Mouse (Mus musculus) liver, embryonic 14 days (tissue): ENCODE results near the gene Plpp1. TPM values are rescaled to one million over a fixed set of nuclear protein-coding genes. Genes with fewer than 3 reads are reported as not detected.

Experiments used
- polyA plus RNA-seq: library from polyadenylated mRNA; depleted of rRNA; stranded (reverse); fragments of >200 nt; gene quantifications from 2 replicates; pipeline ENCODE4 v1.2.3, GENCODE M21; 2012; rRNA removed

The Plpp1 gene
- 14.5 and 16.9 TPM in 2 replicates for polyA plus RNA-seq

DNA sequence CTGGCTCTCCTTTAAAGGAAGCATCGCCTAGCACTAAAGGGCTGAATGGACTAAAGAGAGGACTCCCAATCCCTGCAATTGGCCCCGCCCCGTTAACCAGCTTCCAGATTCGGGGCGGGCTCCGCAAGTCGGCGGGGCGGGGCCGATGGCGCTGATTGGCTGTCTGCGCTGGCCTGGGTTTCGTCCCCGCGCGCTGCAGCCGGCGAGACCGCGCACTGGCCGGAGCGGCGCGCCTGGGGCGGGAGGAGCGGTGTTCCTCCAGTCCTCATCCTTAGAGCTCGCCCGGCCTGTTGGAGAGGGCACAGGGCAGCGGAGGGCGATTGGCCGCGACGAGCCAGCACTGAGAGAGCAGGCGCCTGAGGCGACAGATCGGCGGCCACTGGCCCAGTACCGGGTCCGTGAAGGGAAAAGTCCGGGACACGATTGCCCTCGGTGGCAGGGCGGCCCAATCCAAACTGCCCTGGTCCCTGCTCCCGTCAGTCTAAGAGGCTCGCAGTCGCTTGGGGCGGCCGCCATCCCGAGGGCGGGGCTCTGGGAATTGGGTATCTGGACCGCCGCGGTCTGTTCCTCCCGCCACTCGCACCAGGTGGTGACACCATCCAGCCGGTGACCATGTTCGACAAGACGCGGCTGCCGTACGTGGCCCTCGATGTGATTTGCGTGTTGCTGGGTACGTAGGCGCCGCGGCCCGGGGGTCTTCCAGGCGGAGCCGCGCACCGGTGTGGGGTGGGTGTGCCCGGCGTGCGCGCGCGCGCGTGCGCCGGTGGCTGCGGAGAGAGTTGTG, at the start of gene Plpp1:
Gene Plpp1 (plus strand): TSS at position 196 of the 784 bp plus-strand sequence.

Other genes starting within 250 kb of the Plpp1 start
- 0.07 and 0.11 TPM in 2 replicates for gene Il31ra, start 206.4 kb upstream of the Plpp1 start, polyA plus RNA-seq
- gene Ddx4, start 148.3 kb upstream of the Plpp1 start, polyA plus RNA-seq = 0.23 and 0.25 TPM in 2 replicates
- gene Slc38a9, start 140.0 kb upstream of the Plpp1 start, polyA plus RNA-seq = 10.7 and 12.3 TPM in 2 replicates
- gene Mtrex, start 126.6 kb downstream of the Plpp1 start, polyA plus RNA-seq = 20.7 and 22.5 TPM in 2 replicates
- gene Dhx29, start 126.7 kb downstream of the Plpp1 start, polyA plus RNA-seq = 3.9 and 4.3 TPM in 2 replicates
- gene Ccno, start 187.0 kb downstream of the Plpp1 start, polyA plus RNA-seq = 0.08 and 0.14 TPM in 2 replicates
- gene Mcidas, start 193.1 kb downstream of the Plpp1 start, polyA plus RNA-seq = not detected in 2 replicates
- gene Cdc20b, start 234.3 kb downstream of the Plpp1 start, polyA plus RNA-seq = not detected in 2 replicates
- 3.2 and 4.4 TPM in 2 replicates for gene Gpx8, start 245.6 kb downstream of the Plpp1 start, polyA plus RNA-seq